Mouse (Mus musculus) bone marrow, adult 2 months (tissue): ENCODE results near the gene Zfp941. TPM values are rescaled to one million over a fixed set of nuclear protein-coding genes. Genes with fewer than 3 reads are reported as not detected.
A peak's percentile ranks its signal among the peaks of the same experiment; 100 is the strongest.

ENCODE experiments used
- H3K27ac ChIP-seq: fragments of 200-500 bp; 2 replicates; pipeline ENCODE4 v1.5.1; 2012; ENCODE audit warnings: low read depth, mild to moderate bottlenecking, control low read depth, inconsistent platforms, low read length; ENCODE audit not compliant: control insufficient read depth, poor library complexity, insufficient read depth
- H3K4me1 ChIP-seq: fragments of 200-500 bp; 2 replicates; pipeline ENCODE4 v1.6.1; 2011; ENCODE audit warnings: low read length; ENCODE audit not compliant: control insufficient read depth, insufficient read depth
- H3K4me3 ChIP-seq: fragments of 200-500 bp; replicated peaks from 2 replicates; pipeline ENCODE3; 2011; ENCODE audit warnings: mild to moderate bottlenecking, low read depth, low read length, control low read depth; ENCODE audit not compliant: control insufficient read depth
- CTCF ChIP-seq: fragments of 200-500 bp; IDR thresholded peaks from 2 replicates; pipeline ENCODE4 v1.5.1; 2011; ENCODE audit warnings: low read length, control low read depth; ENCODE audit not compliant: control insufficient read depth, insufficient read depth
- POLR2A ChIP-seq: fragments of 200-500 bp; IDR thresholded peaks from 2 replicates; pipeline ENCODE4 v1.6.1; 2011; ENCODE audit warnings: low read depth, mild to moderate bottlenecking, control low read depth, low read length, borderline replicate concordance; ENCODE audit not compliant: control insufficient read depth
- WGBS: fragments of 180-500 bp; shearing (Covaris S2); methylation state at CpG from one replicate; pipeline ENCODE4 v1.1.7; 2018; 5-methylcytosine and 5-hydroxymethylcytosine counted together
- polyA plus RNA-seq: library from polyadenylated mRNA; stranded (reverse); fragments of >200 nt; gene quantifications from 2 replicates; pipeline ENCODE4 v1.2.4, GENCODE M21; 2011; ENCODE audit warnings: low replicate concordance; ENCODE audit not compliant: missing spikeins, insufficient read depth, insufficient read length

Zfp941 gene
- polyA plus RNA-seq, 1 experiment: 0.40 TPM

DNA sequence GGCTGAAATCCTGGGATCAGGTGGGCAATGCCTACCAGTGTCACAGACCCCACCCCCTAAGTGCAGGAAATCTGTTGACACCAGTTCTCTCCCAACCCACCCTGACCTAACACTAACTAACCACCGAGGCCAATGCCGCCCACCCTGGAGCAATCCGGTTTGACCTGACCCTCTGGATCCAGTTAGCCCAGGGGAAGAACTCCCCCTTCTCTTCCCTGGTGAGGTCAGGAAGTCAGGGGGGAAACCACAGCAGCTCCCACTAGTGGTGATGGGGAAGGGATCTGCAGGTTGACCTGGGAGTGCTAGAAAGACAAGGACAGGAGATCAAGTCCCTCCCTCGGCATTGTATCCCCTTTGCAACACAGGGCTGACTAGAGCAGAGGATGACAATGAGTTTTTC, 23.7 kb upstream of the Zfp941 start:
- Histone ChIP-seq H3K27ac (no peak overlapping the region), H3K4me3 (no peak overlapping the region), H3K4me1 (no peaks in the 10 kb centered on the region)
- 60% methylated on average over 4 of the region's 4 CpGs for WGBS
- TF ChIP-seq CTCF: no peak
- no peak for TF ChIP-seq POLR2A

DNA sequence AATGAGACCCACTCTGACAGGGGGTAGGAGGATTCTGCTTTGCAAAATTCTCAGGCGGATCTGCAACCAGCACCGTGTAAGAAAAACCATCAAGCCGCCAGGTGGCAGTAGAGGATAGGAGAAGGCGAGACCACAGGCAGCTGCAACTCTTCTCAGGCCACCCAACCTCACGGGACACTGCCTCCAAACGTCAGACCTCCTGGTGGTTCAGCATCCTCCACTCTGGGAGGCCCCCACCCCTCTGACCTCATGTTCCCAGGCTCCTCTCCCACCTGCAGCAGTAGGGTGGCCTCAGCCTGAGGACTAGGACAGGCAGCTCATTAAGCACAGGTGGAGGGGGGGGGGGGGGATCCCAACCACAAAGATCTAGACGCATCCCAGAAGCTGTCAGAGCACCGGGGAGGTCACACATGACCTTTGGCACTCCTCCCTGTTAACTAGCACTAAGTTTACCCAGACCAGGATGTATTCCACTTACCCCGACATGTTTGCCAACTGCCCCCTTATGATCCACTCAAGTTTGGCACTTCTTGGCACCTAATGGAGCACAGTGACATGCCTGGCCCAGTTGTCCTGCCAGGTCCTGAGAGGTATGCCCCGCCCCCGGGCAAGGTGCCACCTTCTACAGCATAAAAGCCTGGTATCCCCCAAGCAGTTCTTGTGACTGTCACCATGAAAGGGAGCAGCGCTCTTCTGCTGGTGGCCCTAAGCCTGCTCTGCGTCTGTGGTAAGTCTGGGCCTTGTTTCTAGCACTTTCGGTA, 23.1 kb upstream of the Zfp941 start, which contains the start of gene Scgb1c1:
Gene Scgb1c1 (plus strand): TSS at position 643 of the 761 bp plus-strand sequence.
- WGBS: 27% methylated on average over 14 of the region's 14 CpGs
- H3K4me3 ChIP-seq: no peak within 1 kb of the TSS
- peak; percentile 98 for TF ChIP-seq CTCF
- no peak for TF ChIP-seq POLR2A

DNA sequence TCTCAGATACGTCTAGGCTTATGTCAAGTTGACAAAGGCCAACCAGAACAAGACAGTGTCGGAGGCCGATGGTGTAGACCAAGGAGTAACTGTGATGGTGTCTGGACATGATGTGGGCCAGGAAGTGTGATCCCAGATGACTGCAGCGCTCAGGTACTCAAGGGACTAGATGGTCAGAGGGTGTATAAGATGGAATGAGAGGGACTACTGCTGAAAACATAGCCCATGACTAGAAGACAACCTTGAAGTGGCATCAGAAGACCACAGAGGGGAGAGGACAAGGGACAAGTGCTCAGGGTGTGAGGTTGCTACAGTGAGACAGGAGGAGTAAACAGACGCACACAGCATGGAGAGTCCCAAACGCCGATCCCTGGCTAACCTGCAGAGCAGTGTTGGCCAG, 21.8 kb upstream of the Zfp941 start:
- TF ChIP-seq CTCF (no peak), POLR2A (no peak)
- no peaks in the 10 kb centered on the region for H3K4me1 ChIP-seq
- WGBS: 78% methylated on average over 7 of the region's 7 CpGs
- no peak overlapping the region for H3K4me3 ChIP-seq
- no peak overlapping the region for H3K27ac ChIP-seq

More for the DNA sequence above, 23.1 kb upstream of the Zfp941 start, which contains the start of gene Scgb1c1:
- H3K4me1 ChIP-seq: no peaks in the 10 kb centered on the region
- no peak within 1 kb of the TSS for H3K27ac ChIP-seq

DNA sequence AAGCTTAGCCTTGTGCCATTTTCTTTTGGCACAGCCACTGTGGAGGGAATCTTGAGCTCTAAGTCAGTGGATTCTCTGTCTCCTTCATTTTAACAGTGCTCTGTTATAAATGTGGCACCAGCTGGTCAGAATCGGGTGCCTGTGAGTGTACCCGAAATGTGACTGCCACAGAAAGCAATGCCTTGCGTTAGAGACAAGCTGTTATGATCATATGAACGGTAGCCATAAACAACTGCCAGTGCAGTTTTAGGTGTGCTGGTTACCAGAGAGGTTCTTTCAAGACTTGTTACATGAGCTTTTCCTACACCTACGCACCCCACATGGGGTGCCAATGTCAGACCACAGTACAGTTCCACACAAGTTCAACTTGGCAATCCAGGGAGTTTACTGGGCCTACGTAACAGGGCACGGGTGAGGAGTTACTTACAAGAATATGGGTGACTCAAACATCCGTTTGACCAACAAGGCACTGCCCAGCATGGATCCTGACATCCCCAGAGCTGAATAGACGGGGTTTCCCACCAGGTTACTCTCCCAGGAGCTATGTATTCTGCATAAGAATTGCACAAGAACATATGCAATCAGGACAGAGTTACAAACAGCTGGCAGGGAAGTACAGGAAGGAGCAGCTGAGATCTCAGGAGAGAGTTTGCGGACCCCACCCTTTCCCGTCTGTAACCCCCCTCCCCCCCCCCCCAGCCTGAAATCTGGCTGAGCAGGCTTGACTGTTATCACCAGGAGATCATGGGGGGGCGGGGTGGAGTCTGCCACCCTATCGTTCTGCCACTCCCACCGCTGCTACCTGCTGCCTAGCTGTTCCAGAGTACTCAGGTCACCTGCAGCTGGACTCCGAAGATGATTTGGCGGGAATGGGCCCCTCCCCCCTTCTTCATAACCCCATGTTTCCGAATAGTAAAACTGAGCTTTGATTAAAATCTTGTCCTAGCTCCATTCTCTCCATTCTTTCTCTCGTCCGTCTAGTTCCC, 19.1 kb upstream of the Zfp941 start:
- TF ChIP-seq POLR2A (no peak), CTCF (no peak)
- Histone ChIP-seq H3K4me3 (no peak overlapping the region), H3K27ac (no peak overlapping the region), H3K4me1 (no peaks in the 10 kb centered on the region)
- WGBS: 43% methylated on average over 19 of the region's 19 CpGs

DNA sequence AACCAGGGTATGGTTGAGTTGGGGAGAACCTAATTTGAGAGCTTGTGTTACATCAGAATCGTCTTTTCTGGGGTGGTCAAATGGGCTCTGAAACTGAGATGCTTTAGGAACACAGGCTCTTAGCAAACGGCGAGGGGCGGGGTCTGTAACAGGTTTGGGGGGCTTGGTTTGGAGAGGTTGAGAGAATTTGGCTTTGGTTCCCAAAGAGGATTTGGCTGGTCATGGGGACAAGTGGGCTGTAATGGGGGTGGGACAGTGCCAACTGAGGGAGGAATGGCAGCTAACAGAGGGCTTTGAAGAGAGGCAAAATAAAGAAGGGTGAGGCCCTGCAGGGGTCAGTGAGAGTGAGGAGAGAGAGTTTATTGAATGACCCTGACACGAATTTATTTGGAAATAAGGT, 17.6 kb upstream of the Zfp941 start:
- 67% methylated on average over 5 of the region's 5 CpGs for WGBS
- Histone ChIP-seq H3K4me3 (no peak overlapping the region), H3K27ac (no peak overlapping the region), H3K4me1 (no peaks in the 10 kb centered on the region)
- TF ChIP-seq POLR2A (no peak), CTCF (no peak)

DNA sequence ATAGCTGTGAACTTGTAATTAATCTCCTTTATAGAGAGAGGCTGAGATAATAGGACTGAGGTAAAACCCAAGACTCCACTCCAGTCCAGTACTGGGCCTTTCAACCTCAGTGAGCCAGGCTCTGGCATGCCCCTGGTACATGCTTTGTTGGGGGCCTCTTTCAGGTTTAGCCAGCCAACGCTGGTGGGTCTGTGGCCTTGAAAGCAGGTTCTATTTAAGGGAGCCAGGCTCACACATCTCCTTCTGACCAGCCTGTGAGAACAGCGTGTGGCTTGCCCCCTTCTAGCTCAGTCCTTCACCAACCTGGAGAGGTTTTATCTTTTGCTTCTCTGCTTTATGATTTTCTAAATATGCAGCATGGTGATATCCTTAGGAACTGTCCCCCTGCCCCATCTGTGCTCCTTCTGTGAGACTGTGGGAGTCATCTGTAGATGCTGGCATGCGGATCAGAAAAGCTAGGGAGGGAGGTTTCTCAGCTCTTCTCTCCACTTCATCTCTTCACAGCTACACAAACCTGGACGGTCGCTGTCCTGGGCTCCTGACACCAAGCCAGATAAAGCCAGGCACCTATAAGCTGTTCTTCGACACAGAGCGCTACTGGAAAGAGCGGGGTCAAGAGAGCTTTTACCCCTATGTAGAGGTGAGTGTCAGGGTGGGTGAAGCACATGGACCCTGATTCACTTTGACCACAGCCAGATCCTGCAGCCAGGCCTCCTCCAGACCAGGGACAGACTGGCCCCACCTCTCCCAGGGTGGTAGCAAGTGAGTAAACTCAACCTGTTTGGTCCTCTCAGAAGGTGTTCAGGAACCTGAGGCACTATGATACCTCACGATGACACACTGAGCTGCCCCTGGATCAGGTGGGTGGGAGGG, 14.5 kb upstream of the Zfp941 start:
- Histone ChIP-seq H3K4me1 (no peaks in the 10 kb centered on the region), H3K4me3 (no peak overlapping the region), H3K27ac (no peak overlapping the region)
- TF ChIP-seq CTCF: no peak
- TF ChIP-seq POLR2A: no peak
- 82% methylated on average over 9 of the region's 9 CpGs for WGBS

DNA sequence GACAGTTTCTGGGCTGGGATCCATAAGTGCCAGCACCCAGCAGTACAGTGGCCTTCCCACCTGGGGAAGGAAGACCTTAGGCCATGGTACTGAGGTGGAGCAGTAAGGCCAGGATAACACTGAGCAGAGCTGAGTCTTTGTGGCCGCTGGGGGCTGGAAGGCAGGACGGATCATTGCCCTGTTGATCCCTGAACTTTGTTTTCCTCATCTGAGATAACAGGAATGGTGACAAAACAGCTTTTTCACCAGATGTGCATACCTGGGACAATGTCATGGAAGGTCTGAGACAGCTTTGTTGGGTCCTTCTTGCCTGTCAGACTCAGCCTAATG, 13.7 kb upstream of the Zfp941 start:
- 79% methylated on average over 2 of the region's 2 CpGs for WGBS
- Histone ChIP-seq H3K27ac (no peak overlapping the region), H3K4me1 (no peaks in the 10 kb centered on the region), H3K4me3 (no peak overlapping the region)
- TF ChIP-seq CTCF (no peak), POLR2A (no peak)
